Mouse (Mus musculus) lung, postnatal 0 days (tissue): ENCODE data around the gene Sgsm2.
A peak's percentile ranks its signal among the peaks of the same experiment; 100 is the strongest.

Source experiments
- CTCF ChIP-seq: IDR thresholded peaks from 2 replicates; pipeline ENCODE4 v1.5.1; 2016; ENCODE audit warnings: antibody characterized with exemption, mild to moderate bottlenecking
- EP300 ChIP-seq: IDR thresholded peaks from 2 replicates; pipeline ENCODE4 v1.6.1; 2016; ENCODE audit warnings: antibody characterized with exemption, mild to moderate bottlenecking, control low read depth

GRCm38 (mm10) chr11:74837694-74838431 lies 59.0 kb downstream of the Sgsm2 start:
- TF ChIP-seq EP300 (no peak), CTCF (peak; percentile 47)
